Mouse (Mus musculus) ovary, postnatal 14 days (tissue): ENCODE measurements around the gene Smpdl3a.

Experiments used
- DNase-seq: peaks from one replicate; pipeline ENCODE4 v3.0.0; 2022; ENCODE audit warnings: low spot score

The Smpdl3a gene

DNA sequence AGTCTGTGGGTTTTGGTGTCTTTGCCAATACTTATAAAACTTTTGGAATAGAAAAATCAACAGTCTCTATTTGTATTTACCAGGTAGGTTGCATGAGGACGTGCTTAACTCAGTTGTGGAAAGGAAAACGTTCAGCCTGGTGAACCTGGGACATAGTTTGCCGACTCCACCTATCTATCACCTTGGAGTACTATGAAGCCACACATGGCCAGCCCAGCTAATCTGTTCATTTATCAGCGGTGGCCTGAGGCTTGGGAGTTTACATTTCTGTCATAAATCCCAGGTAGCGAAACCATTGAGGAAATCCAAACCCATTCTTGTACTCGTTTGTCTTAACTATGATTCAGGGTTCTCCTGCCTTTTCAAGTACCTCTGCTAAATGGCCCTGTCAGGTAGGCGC lies at the start of gene Smpdl3a:
Gene Smpdl3a (plus strand): TSS at position 318 of the 400 bp plus-strand sequence.
- no peak for DNase-seq

DNA sequence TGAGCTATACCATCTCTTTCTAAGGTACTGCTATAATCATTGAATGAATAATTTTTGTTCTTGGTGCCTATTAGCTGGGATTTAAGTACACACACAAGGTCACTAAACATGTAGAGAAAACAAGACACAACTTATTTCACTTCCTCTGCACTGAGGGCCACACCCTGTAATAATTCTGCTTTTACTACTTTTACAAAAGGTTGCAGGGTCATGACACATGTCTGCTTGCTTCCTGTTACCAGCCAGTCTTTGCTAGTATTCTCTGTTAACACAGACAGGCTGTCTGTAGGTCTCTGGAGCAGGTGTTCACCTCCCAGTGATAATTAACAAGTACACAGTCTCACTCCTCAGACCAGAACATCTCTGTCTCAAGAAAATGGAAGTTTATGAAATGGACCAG lies 48.7 kb upstream of the Smpdl3a start:
- DNase-seq: no peak

DNA sequence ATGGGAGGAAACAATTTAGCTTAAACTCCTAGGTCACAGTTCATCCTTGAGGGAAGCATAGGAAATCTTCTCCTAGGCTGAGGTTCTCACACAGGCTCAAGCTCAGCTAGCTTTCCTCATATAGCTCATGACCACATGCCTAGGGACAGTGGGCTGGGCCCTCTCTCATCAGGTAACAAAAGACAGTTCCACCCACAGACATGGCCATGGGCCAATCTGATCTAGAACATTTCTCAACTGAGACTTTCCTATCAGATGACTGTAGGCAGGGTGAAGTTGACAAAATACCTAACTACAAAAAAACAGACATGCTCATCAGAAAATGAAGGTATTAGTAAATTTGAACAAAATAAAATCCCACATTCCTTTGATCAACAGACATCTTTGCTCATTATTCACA lies 47.0 kb upstream of the Smpdl3a start:
- no peak for DNase-seq

DNA sequence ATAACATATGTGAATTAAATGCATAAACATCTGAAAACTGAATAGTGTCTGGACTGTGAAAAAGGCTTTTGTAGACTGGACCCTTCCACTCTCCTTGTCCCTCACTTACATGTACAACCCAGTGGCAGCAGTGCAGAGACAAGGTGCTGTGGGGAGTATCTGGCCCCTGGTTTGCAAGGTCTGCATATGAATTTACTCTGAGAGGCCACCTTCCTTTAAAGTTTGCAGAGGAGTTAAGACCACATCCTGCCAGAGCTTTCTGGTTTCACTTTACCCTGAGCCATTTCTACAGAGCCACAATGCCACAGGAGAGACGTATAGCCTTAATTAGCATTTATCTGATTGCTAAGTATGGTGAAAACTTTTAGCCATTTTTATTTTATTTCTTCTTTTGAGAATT lies 40.8 kb upstream of the Smpdl3a start:
- no peak for DNase-seq

DNA sequence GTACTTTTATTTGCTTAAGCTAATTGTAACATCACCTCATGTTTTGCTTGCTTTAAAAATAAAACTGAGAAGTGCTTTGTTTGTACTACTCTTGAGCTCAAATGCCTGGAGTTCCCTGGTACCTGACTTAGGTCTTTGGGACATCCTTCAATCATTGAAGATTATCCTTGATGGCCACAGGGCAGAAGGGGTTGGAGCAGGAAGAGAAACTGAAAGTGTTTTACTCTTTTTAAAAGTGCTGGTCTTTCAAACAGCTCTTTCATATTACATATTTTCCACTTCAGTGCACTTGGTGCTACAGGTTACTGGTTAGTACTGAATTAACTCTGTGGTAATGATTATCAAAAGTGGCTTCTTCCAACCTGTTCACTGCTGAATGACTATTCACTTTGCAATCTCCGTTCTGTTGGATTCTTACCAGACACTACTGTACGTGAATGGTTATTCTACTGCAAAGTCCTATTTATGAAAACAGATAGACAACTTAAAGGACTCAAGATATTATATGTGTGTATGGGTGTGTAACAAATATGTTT lies 38.9 kb upstream of the Smpdl3a start:
- DNase-seq: no peak

DNA sequence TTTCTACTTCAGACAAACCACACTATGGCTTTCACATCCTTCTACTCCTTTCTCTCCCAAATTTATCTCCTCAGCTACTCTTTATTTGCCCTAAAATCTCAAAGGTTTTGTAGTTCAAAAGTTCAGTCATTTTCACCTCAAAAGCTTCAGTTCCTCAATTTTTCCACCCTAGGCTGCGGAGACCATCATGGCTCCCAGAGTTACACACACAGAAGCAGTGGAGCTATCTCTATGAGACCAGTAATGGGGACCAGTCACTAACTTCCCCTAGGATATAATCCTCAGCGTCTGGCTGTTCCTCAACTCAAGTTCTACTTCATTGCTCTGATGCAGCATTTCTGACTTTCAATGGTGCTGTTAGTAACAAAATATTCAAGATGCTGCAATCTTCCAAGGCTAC lies 35.1 kb upstream of the Smpdl3a start:
- DNase-seq: no peak

DNA sequence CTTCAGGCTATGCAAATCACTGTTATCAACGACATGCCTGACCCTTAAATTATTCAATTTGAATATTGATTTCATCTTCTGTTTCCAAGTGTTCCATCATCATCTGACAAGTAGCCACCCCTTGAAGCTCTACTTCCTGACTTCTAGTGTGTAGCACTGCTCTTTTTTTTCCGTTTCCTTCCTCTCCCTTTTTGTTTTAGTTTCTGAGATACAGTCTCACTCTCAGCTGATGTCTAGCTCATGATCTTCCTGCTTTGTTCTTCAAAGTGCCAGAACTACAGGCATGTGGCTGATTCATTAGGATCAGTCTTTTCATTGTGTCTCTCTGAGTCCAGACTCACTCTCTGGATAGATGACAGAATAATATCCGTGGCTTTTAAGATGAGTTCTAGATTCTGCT lies 33.4 kb upstream of the Smpdl3a start:
- DNase-seq: no peak

DNA sequence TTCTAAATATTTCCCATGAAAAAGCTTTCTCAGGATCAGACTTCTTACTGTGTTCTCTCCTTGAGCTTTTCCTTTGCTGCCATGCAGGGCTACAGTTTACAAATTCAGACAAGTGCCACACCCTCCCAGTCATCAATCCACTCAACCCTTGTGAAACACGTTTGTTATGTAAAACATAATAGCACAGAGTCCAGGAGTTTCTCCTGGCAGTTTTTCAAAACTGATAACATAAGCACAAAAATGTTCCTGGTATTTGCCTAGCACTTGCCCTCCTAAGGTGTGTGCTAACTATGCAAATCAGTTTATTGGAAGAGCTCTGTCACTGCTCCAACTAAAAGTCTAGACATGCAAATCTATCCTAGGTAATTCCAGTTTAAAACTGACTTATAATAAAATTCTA lies 31.1 kb upstream of the Smpdl3a start:
- no peak for DNase-seq

DNA sequence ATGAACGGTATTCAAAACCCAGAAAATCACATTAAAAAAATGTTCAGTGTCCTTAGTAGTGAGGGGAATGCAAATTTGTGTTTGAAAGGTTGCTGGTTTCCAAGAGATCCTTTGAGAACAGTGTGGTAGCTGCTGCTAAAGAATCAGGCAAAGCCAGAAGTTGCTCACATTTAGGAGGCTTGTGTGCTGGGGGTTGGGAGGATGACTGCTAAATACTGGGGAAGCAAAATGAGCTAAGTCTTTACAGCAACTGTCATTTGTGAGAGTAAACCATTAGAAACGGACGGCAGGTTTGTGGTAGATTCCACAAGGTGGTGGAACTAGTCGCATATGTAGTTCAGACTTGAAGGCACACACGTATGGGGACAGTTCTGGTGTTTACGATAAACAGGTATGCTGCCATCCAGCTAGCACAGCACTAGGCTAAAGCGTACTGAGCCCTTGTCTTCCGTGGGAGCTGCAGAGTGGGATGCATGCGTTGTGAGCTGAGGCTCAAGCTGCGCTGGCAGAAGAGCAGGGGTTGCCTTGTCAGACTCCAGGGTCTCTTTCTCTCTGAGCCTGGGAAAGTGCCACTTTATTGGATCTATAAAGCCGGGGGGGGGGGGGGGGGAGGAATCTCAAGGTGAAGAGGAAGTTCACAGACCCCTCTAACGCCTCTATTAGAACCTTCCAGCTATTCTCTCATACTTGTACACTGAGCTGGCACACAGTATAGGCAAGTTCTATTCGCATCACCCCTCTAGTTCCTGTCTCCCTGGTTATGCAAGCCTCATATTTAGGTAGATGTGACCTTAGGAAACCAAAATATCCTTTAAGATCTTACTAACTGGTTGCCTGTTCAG lies 10.6 kb upstream of the Smpdl3a start:
- DNase-seq: no peak

DNA sequence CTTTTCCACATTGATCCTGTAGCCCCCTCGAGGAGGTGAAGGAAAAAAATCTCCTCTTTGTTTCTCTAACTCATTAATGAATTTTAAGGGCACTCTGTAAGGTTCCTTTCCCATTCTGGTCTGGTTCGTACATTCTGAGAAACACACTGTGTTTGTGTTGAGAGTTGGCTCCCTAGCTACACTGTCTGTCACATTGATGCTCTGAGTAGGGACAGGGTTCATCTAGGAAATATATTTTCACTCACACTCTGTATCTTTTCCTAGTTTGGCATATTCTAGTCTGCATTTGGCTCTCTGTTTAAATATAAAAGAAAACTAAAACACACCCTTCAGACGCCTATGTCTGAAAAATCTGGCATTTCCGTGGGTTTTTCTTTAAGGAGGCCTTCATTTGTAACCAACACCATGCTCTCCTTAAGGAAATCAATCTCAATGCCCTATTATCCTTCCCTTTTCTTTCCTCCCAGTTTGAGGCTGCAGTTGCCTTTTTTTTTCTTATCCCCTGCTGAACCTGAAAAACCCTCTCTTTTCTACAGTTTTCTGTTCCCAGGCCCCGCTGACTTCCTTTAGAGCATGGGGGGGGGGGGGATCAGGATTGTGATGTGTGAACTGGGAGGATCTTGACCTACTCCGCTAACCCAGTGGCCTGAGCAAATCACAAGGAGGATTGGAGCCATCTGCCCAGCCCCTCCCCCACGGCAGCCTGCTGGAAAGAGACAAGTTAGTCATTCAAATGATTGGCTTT lies 9.8 kb upstream of the Smpdl3a start:
- DNase-seq: peak; percentile 21

DNA sequence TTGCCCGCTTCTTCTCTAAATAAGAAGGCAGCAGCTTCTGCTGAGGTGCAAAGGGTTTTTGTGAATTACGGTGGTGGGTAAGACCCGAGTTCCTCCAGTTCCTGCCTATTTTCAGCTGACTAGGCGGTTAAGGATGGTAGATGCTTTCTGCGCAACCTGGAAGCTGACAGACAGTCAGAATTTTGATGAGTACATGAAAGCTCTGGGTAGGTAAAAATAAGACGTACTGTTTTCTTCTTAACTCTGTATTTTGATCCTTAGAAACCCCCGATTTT lies 9.3 kb upstream of the Smpdl3a start, which contains the start of gene Fabp7:
Gene Fabp7 (plus strand): TSS at position 6 of the 275 bp plus-strand sequence.
- DNase-seq: no peak

DNA sequence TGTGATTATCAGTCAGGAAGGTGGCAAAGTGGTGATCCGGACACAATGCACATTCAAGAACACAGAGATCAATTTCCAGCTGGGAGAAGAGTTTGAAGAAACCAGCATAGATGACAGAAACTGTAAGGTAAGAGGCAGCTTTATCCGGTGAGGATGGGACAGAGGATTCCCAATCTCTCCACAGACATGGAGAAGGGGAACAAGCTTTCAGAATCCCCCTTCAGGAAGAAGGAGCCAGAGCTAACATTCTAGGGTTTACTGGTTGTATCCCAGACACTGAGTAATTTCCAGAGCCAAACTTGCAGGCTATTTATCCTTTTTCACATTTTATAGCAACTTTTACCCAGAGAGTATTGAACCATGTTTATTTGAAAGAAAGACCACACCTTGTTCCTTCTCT lies 8.6 kb upstream of the Smpdl3a start:
- no peak for DNase-seq

DNA sequence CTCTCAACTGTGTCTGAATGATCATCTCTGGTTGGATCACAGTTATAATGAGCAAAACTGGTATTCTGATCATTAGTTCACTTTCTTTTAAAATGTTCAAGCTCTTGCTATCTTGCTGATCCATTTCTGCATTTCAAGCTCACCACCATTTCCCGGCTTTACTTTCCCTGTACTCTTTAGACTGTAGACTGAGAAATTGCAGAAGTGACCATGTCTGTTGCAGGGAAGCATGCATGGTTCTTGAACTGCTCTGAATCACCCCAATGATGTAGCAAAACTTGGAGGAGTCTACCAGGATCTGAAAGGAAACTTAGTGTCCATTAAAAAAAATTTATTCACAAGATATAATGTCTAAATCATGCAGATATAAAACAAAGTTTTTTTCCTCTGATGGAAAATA lies 1.2 kb upstream of the Smpdl3a start:
- DNase-seq: no peak

DNA sequence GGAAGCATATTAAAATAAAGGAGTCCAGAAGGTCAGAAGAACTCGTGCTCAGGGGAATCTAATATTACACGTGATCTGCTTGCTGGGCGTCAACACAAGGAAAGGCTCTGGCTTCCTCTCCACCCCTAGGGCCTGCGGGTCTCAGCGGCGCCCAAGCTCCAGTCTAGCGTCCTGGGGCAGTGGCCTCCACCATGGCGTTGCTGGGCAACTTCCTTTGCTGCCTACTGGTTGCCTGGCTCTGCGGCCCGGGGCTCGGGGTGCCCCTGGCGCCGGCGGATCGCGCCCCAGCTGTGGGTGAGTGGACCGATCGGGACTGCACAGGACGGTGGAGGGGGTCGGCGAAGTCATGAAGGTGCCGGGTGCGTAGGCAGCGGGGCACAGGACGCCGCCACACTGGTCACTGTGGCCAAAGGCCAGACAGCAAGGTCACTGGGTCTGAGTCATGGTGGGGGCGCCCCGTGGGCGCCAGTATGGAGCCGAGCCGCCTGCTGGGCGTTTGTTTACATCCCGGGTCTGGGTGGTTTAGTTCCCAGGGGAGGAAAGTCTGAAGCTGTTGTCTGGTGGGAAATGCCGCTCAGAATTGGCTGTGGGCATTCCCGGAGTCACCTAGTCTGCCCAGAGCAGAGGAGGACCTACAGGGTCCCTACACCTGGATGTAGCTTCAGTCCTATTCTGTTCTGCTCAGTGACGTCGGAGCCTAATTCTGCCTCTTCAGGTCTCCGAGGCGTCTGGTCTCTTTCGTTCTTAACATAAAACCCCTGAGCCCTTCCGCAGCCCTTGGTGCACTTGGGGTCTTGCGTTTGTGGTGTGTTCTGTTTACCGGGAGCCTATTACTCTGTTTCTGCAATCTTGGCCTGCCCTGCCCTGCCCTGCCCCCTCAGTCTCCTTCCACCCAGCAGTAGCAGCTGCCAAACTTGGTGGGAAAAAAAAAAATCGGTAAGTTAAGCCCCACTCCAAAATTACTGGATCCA lies 641 bp downstream of the Smpdl3a start:
- DNase-seq: peak; percentile 28

DNA sequence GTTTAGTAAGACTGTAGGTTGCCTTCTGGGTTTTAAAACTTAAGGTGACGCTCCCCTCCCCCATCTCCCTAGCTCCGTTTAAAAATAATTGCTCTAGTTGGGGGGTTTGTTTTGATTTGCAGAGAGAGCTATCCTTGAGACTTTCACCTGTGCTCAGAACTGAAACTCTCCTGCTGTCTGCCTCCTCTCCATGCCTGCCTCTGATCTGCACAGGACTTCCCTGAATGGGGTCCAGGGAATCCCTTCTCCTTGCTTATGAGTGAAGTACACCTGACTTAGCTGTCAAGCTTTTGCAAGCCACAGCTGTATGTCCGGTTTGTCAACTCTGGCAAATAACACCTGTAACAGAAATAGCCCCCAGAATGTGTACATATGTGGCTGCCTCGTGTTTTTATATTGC lies 1.4 kb downstream of the Smpdl3a start:
- no peak for DNase-seq

DNA sequence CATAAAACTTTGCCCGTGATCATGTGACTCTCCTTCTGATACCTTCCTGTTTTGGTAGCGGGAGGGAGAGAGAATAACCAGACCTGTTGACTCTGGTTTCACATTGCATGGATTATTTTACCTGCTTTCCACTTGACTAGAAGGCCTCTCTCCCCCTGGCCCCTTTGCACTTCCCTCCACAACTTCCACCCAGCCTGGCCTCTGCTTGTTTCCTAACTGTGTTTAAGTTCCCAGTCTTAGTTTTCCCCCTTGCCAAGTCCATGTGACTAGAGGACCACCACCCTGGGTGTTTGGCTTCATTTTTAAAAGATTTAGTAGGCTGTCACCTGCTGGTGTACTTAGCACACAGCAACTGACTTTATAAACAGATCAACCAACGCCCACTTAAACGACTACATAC lies 1.9 kb downstream of the Smpdl3a start:
- no peak for DNase-seq

DNA sequence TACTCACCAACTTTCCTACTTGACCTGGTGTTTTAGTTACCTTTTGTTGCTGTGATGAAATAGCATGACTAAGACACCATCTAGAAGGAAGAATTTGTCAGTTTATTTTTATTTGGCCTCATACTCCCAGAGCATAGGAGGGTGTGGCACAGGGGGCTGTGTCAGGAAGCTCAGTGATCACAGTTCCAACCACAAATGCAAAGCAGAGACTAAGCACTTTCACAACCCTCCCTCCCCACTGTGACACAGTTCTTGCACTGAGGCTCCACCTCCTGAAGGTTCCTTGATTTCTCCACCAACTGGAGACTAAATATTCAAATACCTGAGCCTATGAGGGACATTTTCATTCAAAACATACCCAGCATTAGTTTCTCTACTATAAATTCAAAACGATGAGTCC lies 5.4 kb downstream of the Smpdl3a start:
- DNase-seq: no peak

DNA sequence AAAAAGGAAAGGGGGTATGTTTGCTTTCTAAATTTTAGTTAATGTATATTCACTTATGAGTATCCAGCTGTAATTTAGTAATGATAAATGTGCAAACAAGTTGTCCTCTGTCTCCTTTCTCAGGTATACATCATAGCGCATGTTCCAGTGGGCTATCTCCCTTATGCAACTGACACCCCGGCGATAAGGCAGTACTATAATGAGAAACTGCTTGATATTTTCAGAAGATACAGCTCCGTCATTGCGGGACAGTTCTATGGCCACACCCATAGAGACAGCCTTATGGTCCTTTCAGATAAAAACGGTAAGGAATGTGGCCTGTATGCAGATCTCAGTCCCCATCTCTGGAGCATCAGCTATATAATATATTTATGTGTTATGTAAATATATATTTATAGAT lies 13.6 kb downstream of the Smpdl3a start:
- no peak for DNase-seq

DNA sequence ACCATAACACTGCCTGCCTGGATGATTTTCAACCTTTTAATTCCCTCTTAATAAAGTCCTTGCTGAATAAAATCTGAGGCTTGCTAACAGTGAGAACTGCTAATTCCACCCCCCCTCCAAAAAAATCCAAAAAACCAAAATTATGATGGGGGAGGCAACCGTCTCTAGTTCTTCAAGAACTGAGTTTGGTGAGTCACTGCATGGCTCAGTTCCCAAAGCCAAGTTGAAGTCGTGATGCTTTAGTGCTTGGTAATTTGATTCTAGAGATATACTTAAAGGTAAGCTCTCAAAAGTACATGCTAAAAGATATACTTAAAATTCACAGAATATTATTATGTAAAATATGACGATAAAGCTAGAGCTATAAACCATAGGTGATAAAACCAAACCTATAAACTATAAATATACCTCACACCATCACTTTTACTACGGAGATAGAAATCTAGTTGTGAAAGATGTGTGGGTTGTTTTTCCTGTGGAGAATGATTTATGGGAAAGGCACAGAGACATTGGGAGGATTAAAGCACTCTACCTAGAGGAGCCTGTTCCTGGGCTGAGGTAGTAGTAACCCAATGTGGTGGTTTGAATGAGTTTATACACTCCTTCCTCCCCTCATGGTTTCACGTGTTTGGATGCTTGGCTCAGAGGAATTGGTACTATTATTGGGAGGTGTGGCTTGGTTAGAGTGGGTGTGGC lies 18.2 kb downstream of the Smpdl3a start:
- DNase-seq: no peak

DNA sequence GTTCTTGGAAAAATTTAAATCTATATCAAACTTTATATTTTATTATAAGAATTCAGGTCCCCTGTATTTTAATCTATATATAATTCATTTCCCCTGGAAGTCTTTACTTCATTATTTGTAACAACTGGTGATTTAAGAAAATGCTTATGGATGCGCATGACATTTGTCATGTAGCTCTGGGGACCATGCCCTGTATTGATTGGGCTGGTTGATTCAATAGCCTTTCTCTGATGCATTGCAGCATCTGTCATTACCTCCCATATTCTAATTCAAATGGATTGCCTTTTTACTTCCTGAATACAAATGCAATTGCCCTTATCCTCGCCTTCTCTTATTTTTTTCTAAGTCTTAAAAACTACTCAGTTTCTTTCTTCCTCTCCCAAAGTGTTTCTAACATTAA lies 20.2 kb downstream of the Smpdl3a start:
- DNase-seq: no peak

DNA sequence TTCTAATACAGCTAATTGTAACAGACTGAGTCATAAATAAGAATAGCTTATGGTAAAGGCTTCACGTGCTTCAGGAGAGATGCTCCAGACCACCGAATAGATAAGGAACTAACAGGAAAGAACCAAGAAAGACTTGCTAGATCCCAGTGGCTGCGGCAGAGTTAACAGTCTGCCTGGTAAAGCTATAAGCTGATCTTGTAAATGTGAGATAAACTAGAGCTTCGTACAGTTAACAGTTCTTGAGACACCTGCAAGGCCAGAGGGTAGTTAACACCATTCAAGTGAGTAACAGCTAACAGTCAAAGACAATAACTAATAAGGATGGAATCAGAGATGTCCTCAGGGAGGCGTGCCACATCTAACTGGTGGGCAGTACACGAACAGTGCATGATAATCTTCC lies 21.7 kb downstream of the Smpdl3a start:
- no peak for DNase-seq

DNA sequence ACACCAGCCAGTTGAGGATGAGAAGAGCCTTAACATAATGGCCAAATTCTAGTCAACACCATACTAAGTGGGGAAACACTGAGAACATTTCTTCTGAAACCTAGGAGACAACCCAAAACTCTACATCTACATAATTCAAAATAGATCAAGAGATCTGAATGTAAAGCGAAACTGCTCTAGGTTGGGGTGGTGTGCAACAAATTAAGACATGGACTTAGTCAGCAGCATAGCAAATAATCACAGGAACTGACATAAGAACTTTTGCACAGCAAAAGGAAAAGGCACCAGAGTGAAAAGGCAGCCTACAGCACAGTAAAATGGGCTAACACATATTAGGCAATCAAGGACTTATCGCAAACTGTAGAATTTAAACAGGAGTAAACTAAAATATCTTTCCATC lies 25.1 kb downstream of the Smpdl3a start:
- DNase-seq: no peak
